Mouse (Mus musculus): ENCODE measurements around the gene Cdc34. TPM values are rescaled to one million over a fixed set of nuclear protein-coding genes. Genes with fewer than 3 reads are reported as not detected.
A peak's percentile ranks its signal among the peaks of the same experiment; 100 is the strongest.

Gene Cdc34
- total and polyA plus RNA-seq, 2 experiments from 2014 or later = 71.3 to 76.7 TPM

DNA sequence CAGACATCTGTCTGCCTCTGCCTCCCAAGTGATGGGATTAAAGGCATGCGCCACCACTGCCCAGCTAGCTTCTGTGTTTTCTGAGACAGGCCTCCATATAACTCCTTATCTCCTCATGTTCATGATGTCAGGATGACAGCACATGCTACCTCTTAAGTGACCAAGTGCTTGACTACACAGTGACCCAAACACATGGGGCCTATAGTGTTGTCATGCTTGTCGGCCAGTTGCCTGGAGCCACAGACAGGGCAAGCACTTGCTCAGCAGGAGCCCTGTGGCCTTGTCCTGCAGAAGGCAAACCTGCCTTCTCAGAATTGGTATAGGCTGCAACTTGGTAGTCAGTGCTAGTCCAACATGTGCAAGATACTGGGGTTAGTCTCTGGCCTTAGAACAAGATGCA is 4.2 kb downstream of the Cdc34 start:
- no peak overlapping the region for H3K4me3 ChIP-seq (ENCODE audit: low read length)
- TF ChIP-seq CTCF (IDR thresholded peaks at IDR 0.05; ENCODE audit: low read depth) = no peak
- H3K27ac ChIP-seq = no peak overlapping the region
- H3K4me2 ChIP-seq (ENCODE audit: low read depth, low read length) = no peak overlapping the region
- H3K27me3 ChIP-seq (ENCODE audit: insufficient read depth, low read length) = no peaks in the 10 kb centered on the region
- peaks cover 11% of the 10 kb centered on the region for H3K4me1 ChIP-seq (ENCODE audit: insufficient read depth, low read length)
- H3K9ac ChIP-seq (replicated peaks; ENCODE audit: low read length) = no peak overlapping the region
- no peak for DNase-seq (ENCODE audit: low spot score)
- 88% methylated on average over 2 of the region's 2 CpGs for WGBS
- ATAC-seq = no peak
- H3K36me3 ChIP-seq (ENCODE audit: insufficient read depth, low read length) = peaks cover 44% of the 10 kb centered on the region
- no peaks in the 10 kb centered on the region for H3K9me3 ChIP-seq (ENCODE audit: low read length)

DNA sequence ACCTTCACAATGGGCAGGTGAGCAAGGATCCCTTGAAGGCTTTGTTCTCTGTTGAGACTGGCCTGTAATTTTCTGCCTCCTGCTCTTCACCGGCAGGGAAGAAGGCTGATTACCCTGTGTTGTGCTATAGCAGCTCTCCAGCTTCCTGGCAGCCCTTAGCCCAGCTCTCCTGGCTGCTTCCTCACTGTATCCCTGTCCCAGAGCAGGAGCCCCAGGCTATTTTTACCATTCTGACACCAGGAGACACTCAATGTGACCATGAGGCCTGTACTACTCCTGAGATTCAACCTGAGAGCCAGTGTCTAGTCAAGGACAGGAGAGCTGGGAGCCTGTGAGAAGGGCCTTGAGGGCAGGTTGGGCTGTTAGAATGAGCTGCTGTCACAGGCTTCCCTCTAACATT is 4.7 kb downstream of the Cdc34 start:
- DNase-seq (ENCODE audit: low spot score) (no peak), ATAC-seq (no peak)
- H3K4me1 ChIP-seq (ENCODE audit: insufficient read depth, low read length) = peaks cover 10% of the 10 kb centered on the region
- H3K27ac ChIP-seq = no peak overlapping the region
- no peak for TF ChIP-seq CTCF (IDR thresholded peaks at IDR 0.05; ENCODE audit: low read depth)
- no peak overlapping the region for H3K4me3 ChIP-seq (ENCODE audit: low read length)
- H3K9ac ChIP-seq (replicated peaks; ENCODE audit: low read length) = no peak overlapping the region
- no peak overlapping the region for H3K4me2 ChIP-seq (ENCODE audit: low read depth, low read length)
- H3K9me3 ChIP-seq (ENCODE audit: low read length) = no peaks in the 10 kb centered on the region
- WGBS = 100% methylated on average over 1 of the region's 1 CpGs
- peaks cover 44% of the 10 kb centered on the region for H3K36me3 ChIP-seq (ENCODE audit: insufficient read depth, low read length)
- no peaks in the 10 kb centered on the region for H3K27me3 ChIP-seq (ENCODE audit: insufficient read depth, low read length)

DNA sequence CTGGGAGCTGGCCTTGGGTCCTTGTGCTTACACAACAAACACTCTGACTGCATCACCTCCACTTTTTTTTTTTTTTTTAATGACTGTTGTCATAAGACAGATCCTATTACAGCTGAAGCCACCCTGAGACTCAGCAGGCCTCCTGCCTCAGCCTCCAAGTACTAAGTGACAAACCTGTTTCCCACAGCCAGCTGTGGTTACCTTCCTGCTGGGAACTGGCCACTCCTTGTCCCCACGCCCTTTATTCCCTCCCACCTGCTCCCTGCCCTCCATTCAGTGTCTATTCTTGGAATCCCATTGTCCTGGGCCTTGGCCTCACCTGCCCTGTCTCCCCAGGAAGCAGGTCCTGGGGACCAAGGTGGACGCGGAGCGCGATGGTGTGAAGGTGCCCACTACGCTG is 5.5 kb downstream of the Cdc34 start:
- peaks cover 10% of the 10 kb centered on the region for H3K4me1 ChIP-seq (ENCODE audit: insufficient read depth, low read length)
- no peak overlapping the region for H3K9ac ChIP-seq (replicated peaks; ENCODE audit: low read length)
- no peak for TF ChIP-seq CTCF (IDR thresholded peaks at IDR 0.05; ENCODE audit: low read depth)
- no peak for ATAC-seq
- no peak overlapping the region for H3K4me3 ChIP-seq (ENCODE audit: low read length)
- 96% methylated on average over 6 of the region's 6 CpGs for WGBS
- H3K27ac ChIP-seq = no peak overlapping the region
- no peaks in the 10 kb centered on the region for H3K27me3 ChIP-seq (ENCODE audit: insufficient read depth, low read length)
- no peaks in the 10 kb centered on the region for H3K9me3 ChIP-seq (ENCODE audit: low read length)
- no peak overlapping the region for H3K4me2 ChIP-seq (ENCODE audit: low read depth, low read length)
- peaks cover 44% of the 10 kb centered on the region for H3K36me3 ChIP-seq (ENCODE audit: insufficient read depth, low read length)
- DNase-seq (ENCODE audit: low spot score) = no peak

DNA sequence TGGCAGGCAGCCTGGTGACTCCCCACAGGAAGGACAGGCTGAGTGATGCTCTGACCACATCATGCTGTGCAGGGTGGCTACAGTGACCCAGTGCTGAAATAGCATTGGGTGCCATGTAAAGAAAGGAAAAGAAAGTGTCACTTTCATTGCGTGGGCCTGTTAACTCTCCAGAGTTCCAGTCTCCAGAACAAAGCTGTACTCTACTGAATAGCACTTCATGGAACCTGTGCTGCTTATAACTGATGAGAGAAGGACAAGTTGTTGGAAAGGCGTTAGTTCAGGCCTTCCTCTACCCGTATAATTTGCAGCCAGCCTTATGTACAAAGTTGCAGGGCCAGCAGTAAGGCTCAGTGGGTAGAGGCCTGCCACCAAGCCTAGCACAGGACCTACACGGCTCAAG is 6.7 kb downstream of the Cdc34 start, which contains the start of gene Gzmm:
Gene Gzmm (plus strand): TSS at position 301 of the 400 bp plus-strand sequence.
- ATAC-seq = no peak
- H3K36me3 ChIP-seq (ENCODE audit: insufficient read depth, low read length) = peaks cover 44% of the 10 kb centered on the region
- H3K4me1 ChIP-seq (ENCODE audit: insufficient read depth, low read length) = peaks cover 1% of the 10 kb centered on the region
- no peak within 1 kb of the TSS for H3K27ac ChIP-seq
- no peak for TF ChIP-seq CTCF (IDR thresholded peaks at IDR 0.05; ENCODE audit: low read depth)
- 83% methylated on average over 4 of the region's 4 CpGs for WGBS
- H3K9me3 ChIP-seq (ENCODE audit: low read length) = no peaks in the 10 kb centered on the region
- no peak within 1 kb of the TSS for H3K4me2 ChIP-seq (ENCODE audit: low read depth, low read length)
- no peak for DNase-seq (ENCODE audit: low spot score)
- H3K9ac ChIP-seq (replicated peaks; ENCODE audit: low read length) = no peak within 1 kb of the TSS
- H3K27me3 ChIP-seq (ENCODE audit: insufficient read depth, low read length) = no peaks in the 10 kb centered on the region
- H3K4me3 ChIP-seq (ENCODE audit: low read length) = no peak within 1 kb of the TSS

DNA sequence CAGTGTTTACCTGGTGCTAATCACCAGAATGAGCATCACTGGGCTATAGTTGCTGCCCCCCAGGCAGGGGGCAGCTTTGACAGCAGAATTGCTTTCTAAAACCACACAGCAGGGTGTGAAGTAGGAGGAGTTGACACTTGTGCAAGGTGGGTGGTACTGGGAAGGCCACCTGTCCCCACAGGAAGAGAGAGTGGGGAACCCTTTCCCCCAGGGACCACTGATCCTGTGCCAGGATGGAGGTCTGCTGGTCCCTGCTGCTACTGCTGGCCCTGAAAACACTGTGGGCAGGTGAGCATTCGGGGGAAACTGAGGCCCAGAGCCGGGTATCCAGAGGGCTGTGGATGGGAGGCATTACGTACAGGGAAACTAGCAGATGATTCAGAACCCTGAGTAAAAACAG is 7.2 kb downstream of the Cdc34 start:
- WGBS = 92% methylated on average over 3 of the region's 3 CpGs
- H3K27me3 ChIP-seq (ENCODE audit: insufficient read depth, low read length) = no peaks in the 10 kb centered on the region
- DNase-seq (ENCODE audit: low spot score) (no peak), ATAC-seq (no peak)
- H3K4me1 ChIP-seq (ENCODE audit: insufficient read depth, low read length) = no peaks in the 10 kb centered on the region
- H3K9ac ChIP-seq (replicated peaks; ENCODE audit: low read length) = no peak overlapping the region
- H3K36me3 ChIP-seq (ENCODE audit: insufficient read depth, low read length) = peaks cover 43% of the 10 kb centered on the region
- H3K4me3 ChIP-seq (ENCODE audit: low read length) = no peak overlapping the region
- no peak overlapping the region for H3K27ac ChIP-seq
- H3K4me2 ChIP-seq (ENCODE audit: low read depth, low read length) = no peak overlapping the region
- H3K9me3 ChIP-seq (ENCODE audit: low read length) = no peaks in the 10 kb centered on the region
- no peak for TF ChIP-seq CTCF (IDR thresholded peaks at IDR 0.05; ENCODE audit: low read depth)

DNA sequence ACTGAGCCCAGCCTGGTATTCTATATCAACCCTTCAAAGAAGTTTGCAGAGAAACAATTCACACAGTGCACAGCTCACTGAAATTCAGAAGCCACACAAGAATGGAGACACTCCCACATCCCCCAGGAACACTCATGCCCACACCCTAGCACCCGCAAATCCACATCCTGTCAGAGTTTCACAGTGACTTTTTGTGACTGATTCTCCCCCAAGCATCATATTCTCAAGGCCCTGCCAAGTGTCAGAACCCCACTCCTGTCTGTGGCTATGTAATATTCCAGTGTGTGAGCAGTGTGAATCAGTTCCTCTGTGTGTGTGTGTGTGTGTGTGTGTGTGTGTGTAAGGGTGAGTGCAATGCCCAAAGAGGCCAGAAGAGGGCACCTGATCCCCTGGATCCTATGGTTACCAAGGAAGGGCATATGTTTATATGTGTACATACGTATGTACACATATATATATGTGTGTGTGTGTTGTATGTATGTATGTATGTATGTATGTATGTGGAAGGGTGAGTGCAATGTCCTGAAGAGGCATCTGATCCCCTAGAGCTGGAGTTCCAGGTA is 10.1 kb downstream of the Cdc34 start:
- WGBS = 97% methylated on average over 2 of the region's 2 CpGs
- no peak overlapping the region for H3K4me2 ChIP-seq (ENCODE audit: low read depth, low read length)
- TF ChIP-seq CTCF (IDR thresholded peaks at IDR 0.05; ENCODE audit: low read depth) = peak; percentile 46; the same call in 1 of the 2 replicates
- H3K27me3 ChIP-seq (ENCODE audit: insufficient read depth, low read length) = no peaks in the 10 kb centered on the region
- H3K9ac ChIP-seq (replicated peaks; ENCODE audit: low read length) = no peak overlapping the region
- DNase-seq (ENCODE audit: low spot score) (no peak), ATAC-seq (no peak)
- H3K4me3 ChIP-seq (ENCODE audit: low read length) = no peak overlapping the region
- H3K9me3 ChIP-seq (ENCODE audit: low read length) = no peaks in the 10 kb centered on the region
- H3K4me1 ChIP-seq (ENCODE audit: insufficient read depth, low read length) = no peaks in the 10 kb centered on the region
- no peak overlapping the region for H3K27ac ChIP-seq
- H3K36me3 ChIP-seq (ENCODE audit: insufficient read depth, low read length) = peaks cover 15% of the 10 kb centered on the region

DNA sequence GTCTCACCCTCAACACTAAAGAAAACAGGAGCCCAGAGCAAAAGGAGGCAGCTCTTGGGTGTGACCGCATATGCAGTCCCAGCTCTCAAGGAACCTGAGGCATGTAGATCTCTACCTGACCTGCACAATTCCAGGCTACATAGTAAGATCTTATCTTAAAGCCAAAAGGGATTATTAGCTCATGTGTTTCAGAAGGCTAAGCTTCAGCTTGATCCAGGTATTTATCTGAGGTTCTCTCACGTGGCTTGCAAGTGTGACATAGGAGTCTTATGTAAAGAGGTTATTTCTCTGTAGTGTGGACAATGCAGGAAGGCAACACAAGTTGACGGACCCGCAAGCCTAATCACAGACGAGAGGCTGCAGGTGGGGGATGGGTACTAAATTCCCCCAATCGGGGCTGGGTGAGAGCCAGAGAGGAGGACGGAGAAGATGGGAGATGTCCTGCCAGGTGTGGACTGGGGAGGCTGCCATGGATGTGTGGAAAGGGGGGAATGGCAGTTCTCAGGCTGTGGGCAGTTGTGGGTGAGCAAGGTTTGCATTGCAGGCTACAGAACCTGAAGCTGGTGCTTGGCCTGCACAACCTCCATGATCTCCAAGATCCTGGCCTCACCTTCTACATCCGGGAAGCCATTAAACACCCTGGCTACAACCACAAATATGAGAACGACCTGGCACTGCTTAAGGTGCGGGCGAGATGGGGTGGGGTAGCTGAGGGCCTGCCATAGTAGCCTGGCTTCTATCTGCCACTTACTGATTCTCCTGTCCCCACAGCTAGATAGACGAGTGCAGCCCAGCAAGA is 11.8 kb downstream of the Cdc34 start:
- Histone ChIP-seq H3K9me3 (ENCODE audit: low read length) (no peaks in the 10 kb centered on the region), H3K27ac (no peak overlapping the region), H3K4me3 (ENCODE audit: low read length) (no peak overlapping the region), H3K4me2 (ENCODE audit: low read depth, low read length) (no peak overlapping the region), H3K9ac (replicated peaks; ENCODE audit: low read length) (no peak overlapping the region), H3K36me3 (ENCODE audit: insufficient read depth, low read length) (no peaks in the 10 kb centered on the region; the same call in 1 of the 2 replicates), H3K27me3 (ENCODE audit: insufficient read depth, low read length) (no peaks in the 10 kb centered on the region), H3K4me1 (ENCODE audit: insufficient read depth, low read length) (no peaks in the 10 kb centered on the region)
- ATAC-seq (no peak), DNase-seq (ENCODE audit: low spot score) (no peak)
- WGBS = 66% methylated on average over 12 of the region's 12 CpGs
- TF ChIP-seq CTCF (IDR thresholded peaks at IDR 0.05; ENCODE audit: low read depth) = no peak
